Mouse (Mus musculus) heart, postnatal 0 days (tissue): ENCODE measurements around the gene Lat. TPM values are rescaled to one million over a fixed set of nuclear protein-coding genes. Genes with fewer than 3 reads are reported as not detected.

Source experiments
- ATAC-seq: fragments of 200-750 bp; cut with Nextera tagmentation; 2 replicates; pipeline ENCODE4 v1.8.0; 2017; ENCODE audit warnings: low read depth, moderate number of reproducible peaks, moderate library complexity; ENCODE audit not compliant: insufficient read depth
- DNase-seq: peaks from one replicate; pipeline ENCODE4 v3.0.0-alpha.2; 2016; ENCODE audit warnings: low spot score
- H3K27ac ChIP-seq: fragments of 300-500 bp; sonication (generic); 2 replicates; pipeline ENCODE4 v1.5.1; 2014; ENCODE audit warnings: low read depth, mild to moderate bottlenecking
- H3K27me3 ChIP-seq: fragments of 300-500 bp; sonication (generic); 2 replicates; pipeline ENCODE4 v1.6.1; 2014; ENCODE audit warnings: low read length, mixed read lengths; ENCODE audit not compliant: control insufficient read depth, insufficient read depth
- H3K36me3 ChIP-seq: fragments of 300-500 bp; sonication (generic); replicated peaks from 2 replicates; pipeline ENCODE4 v1.6.1; 2014; ENCODE audit warnings: low read length, mixed read lengths; ENCODE audit not compliant: control insufficient read depth, insufficient read depth
- H3K4me1 ChIP-seq: fragments of 300-500 bp; sonication (generic); 2 replicates; pipeline ENCODE4 v1.6.1; 2014; ENCODE audit warnings: antibody characterized with exemption; ENCODE audit not compliant: control insufficient read depth, insufficient read depth
- H3K4me2 ChIP-seq: fragments of 300-500 bp; sonication (generic); 2 replicates; pipeline ENCODE4 v1.6.1; 2014; ENCODE audit warnings: low read depth, mild to moderate bottlenecking, low read length, moderate library complexity
- H3K4me3 ChIP-seq: fragments of 300-500 bp; sonication (generic); 2 replicates; pipeline ENCODE4 v1.5.1; 2014; ENCODE audit warnings: low read depth, low read length
- H3K9ac ChIP-seq: fragments of 300-500 bp; sonication (generic); replicated peaks from 2 replicates; pipeline ENCODE4 v1.6.1; 2014; ENCODE audit warnings: low read depth, low read length, mixed read lengths
- H3K9me3 ChIP-seq: fragments of 300-500 bp; sonication (generic); replicated peaks from 2 replicates; pipeline ENCODE4 v1.6.1; 2016; ENCODE audit warnings: low read length; ENCODE audit not compliant: control insufficient read depth
- CTCF ChIP-seq: IDR thresholded peaks from 2 replicates; pipeline ENCODE4 v1.5.1; 2016; ENCODE audit warnings: antibody characterized with exemption, control low read depth, low read depth
- EP300 ChIP-seq: IDR thresholded peaks from 2 replicates; pipeline ENCODE4 v1.6.1; 2016; ENCODE audit warnings: antibody characterized with exemption, low read depth
- WGBS: fragments of 180-500 bp; shearing (Covaris S2); extraction: QIAGEN DNeasy Blood & Tissue Kit; methylation state at CpG from one replicate; pipeline ENCODE4 v1.1.7; 2014; 5-methylcytosine and 5-hydroxymethylcytosine counted together
- polyA plus RNA-seq: library from polyadenylated mRNA; unstranded; fragments of >200 nt; fragmentation: Nextera tagmentation; extraction: Ambion mirVana; gene quantifications from 2 replicates; pipeline ENCODE4 v1.2.1, GENCODE M21; 2015
- total RNA-seq: library from RNA; depleted of rRNA; stranded (reverse); fragments of >200 nt; gene quantifications from 2 replicates; pipeline ENCODE4 v1.2.3, GENCODE M21; 2014; ENCODE audit warnings: low replicate concordance

The Lat gene
- total and polyA plus RNA-seq, 2 experiments from 2014 or later = 0.73 to 0.75 TPM

DNA sequence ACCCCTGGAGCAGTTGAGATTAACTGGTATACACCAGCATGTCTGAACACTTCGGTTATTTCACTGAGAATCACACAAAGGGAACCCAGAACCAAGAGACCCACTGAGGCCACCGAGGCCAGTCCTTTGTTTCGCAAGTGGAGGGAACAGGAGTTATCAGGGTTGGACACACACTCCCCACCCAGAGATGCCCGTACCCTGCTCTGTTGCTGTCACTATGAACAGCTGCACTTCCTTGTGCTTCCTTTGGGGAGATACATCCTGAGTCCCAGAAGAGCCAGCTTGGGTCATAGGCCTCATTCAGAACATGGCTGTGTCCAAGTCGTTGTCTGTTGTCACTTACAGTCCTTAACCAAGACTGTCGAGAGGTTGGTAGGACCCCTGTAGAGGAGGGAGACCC lies 6.3 kb downstream of the Lat start:
- H3K27ac ChIP-seq = no peak overlapping the region
- H3K9ac ChIP-seq = no peak overlapping the region
- TF ChIP-seq EP300 (no peak), CTCF (no peak)
- no peaks in the 10 kb centered on the region for H3K9me3 ChIP-seq
- no peak overlapping the region for H3K4me3 ChIP-seq
- ATAC-seq = no peak
- no peaks in the 10 kb centered on the region for H3K27me3 ChIP-seq
- no peaks in the 10 kb centered on the region for H3K36me3 ChIP-seq
- H3K4me2 ChIP-seq = no peak overlapping the region
- no peaks in the 10 kb centered on the region for H3K4me1 ChIP-seq
- DNase-seq = no peak
- WGBS = 71% methylated on average over 6 of the region's 6 CpGs

GRCm38 (mm10) chr7:126359049-126359448 lies 10.3 kb downstream of the Lat start:
- no peak for ATAC-seq
- Histone ChIP-seq H3K9me3 (no peaks in the 10 kb centered on the region), H3K4me2 (no peak overlapping the region), H3K9ac (no peak overlapping the region), H3K4me3 (no peak overlapping the region), H3K27ac (no peak overlapping the region), H3K4me1 (no peaks in the 10 kb centered on the region; the same call in 1 of the 2 replicates), H3K36me3 (no peaks in the 10 kb centered on the region), H3K27me3 (no peaks in the 10 kb centered on the region)
- no peak for DNase-seq
- no peak for TF ChIP-seq EP300
- no peak for TF ChIP-seq CTCF
- WGBS = 52% methylated on average over 13 of the region's 13 CpGs

DNA sequence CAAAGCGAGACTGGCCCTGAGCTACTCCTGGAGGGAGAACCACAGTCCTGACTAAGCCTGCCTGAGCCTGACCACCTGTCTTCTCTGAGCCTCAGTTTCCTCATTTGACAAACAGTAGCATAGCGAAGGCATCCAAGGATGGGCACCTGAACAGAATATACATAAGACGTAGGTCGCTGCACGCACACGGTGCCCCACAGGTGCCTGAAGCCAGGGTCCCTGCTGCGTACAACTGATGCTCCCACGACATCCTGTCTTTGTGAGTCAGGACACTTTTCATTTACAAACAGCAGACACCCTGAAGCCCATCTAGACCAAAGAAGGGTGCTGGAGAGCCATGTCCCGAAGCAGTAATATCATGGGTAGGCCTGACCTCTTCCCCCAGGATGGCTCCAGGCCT lies 11.0 kb downstream of the Lat start:
- Histone ChIP-seq H3K9ac (no peak overlapping the region), H3K4me3 (no peak overlapping the region), H3K4me1 (no peaks in the 10 kb centered on the region; the same call in 1 of the 2 replicates), H3K36me3 (no peaks in the 10 kb centered on the region), H3K4me2 (no peak overlapping the region), H3K9me3 (no peaks in the 10 kb centered on the region), H3K27me3 (no peaks in the 10 kb centered on the region), H3K27ac (no peak overlapping the region)
- TF ChIP-seq CTCF (no peak), EP300 (no peak)
- WGBS = 88% methylated on average over 9 of the region's 9 CpGs
- DNase-seq = no peak
- ATAC-seq = no peak

DNA sequence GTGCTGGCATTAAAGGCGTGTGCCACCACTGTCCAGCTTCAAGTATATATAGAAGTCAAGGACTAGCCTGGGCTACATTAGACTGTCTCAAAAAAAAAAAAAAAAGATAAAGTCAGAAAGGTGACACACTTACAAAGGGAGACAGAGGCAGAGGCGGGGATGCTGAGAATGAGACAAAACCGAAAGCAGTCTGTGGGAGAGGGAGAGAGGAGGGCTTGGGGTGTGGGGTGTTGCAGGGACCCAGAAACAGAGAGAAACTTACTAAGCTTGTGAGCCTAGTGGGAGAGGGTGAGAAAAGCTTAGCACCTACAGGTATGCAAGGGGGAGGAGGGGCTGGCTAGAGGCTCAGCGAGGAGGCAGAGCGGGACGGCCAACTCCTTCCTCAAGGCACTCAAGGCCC lies 11.5 kb downstream of the Lat start:
- 75% methylated on average over 6 of the region's 6 CpGs for WGBS
- no peaks in the 10 kb centered on the region; the same call in 1 of the 2 replicates for H3K4me1 ChIP-seq
- no peak overlapping the region for H3K4me2 ChIP-seq
- DNase-seq = no peak
- no peaks in the 10 kb centered on the region for H3K27me3 ChIP-seq
- H3K36me3 ChIP-seq = no peaks in the 10 kb centered on the region
- H3K4me3 ChIP-seq = no peak overlapping the region
- H3K9ac ChIP-seq = no peak overlapping the region
- TF ChIP-seq EP300 (no peak), CTCF (no peak)
- no peak overlapping the region for H3K27ac ChIP-seq
- H3K9me3 ChIP-seq = no peaks in the 10 kb centered on the region
- no peak for ATAC-seq

DNA sequence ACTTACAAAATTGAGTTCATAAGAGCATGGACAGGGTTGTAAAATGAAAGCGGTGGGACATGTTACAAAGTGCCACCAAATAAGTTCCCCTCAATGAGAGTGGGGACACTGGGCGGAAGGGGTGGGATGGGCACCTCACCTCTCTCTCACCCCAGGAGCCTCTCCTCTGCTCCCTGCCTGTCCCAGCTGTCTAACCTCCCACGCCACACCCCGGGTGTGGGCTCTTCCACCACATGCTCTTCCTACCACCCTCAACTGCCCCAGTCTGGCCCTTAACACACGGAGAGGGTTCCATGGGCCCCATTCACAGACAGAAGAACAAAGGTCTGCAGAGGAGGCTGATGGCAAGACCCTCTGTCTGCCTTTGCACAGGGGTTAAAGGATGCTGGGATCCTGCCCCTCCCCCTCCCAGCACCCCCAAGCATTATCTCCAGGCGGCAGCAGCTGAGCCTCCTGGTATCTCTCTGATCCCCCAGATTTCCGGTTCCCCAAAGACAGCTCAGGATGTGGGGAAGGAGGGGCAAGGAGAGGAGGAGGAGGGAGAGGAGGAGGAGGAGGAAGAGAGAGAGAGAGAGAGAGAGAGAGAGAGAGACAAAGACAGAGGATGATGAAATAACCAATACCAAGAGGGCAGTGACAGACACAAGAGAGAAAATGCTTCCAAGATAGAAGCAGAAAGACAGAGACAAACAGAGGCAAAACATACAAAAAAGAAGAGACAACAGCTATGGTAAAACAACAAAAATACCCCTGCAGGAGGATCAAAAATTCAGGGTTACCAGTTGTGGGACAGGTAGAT lies 12.4 kb downstream of the Lat start:
- no peak overlapping the region for H3K9ac ChIP-seq
- H3K4me2 ChIP-seq = no peak overlapping the region
- no peaks in the 10 kb centered on the region for H3K27me3 ChIP-seq
- H3K27ac ChIP-seq = no peak overlapping the region
- no peak for DNase-seq
- WGBS = 45% methylated on average over 7 of the region's 7 CpGs
- no peaks in the 10 kb centered on the region; the same call in 1 of the 2 replicates for H3K4me1 ChIP-seq
- H3K9me3 ChIP-seq = no peaks in the 10 kb centered on the region
- no peak for TF ChIP-seq CTCF
- no peak for TF ChIP-seq EP300
- no peaks in the 10 kb centered on the region for H3K36me3 ChIP-seq
- no peak for ATAC-seq
- H3K4me3 ChIP-seq = no peak overlapping the region
